Mouse (Mus musculus) MEL (cell line): ENCODE measurements around the gene Syn2.

Source experiments
- CHD2 ChIP-seq: IDR thresholded peaks from 2 replicates; pipeline ENCODE4 v1.6.1; 2011; ENCODE audit warnings: low read length, improper control_type of control experiment
- CTCF ChIP-seq, 3 experiments: IDR thresholded peaks in 2 of 3; conservative IDR thresholded peaks in 1 of 3; 2 replicates each; pipeline ENCODE4 v1.5.1; 2011 to 2012; ENCODE audit warnings: low read length in 3 of 3, low read depth in 2 of 3, mild to moderate bottlenecking in 2 of 3, improper control_type of control experiment in 1 of 3, inconsistent platforms in 1 of 3, mixed read lengths in 1 of 3, moderate library complexity in 1 of 3; ENCODE audit not compliant: control insufficient read depth in 1 of 3, insufficient read depth in 1 of 3, poor library complexity in 1 of 3, severe bottlenecking in 1 of 3
- MEF2A ChIP-seq: IDR thresholded peaks from 2 replicates; pipeline ENCODE4 v1.6.1; 2014; ENCODE audit warnings: low read depth, mild to moderate bottlenecking, inconsistent platforms, low read length, improper control_type of control experiment; ENCODE audit not compliant: poor library complexity, insufficient replicate concordance, severe bottlenecking; ENCODE audit errors: extremely low read depth
- POLR2AphosphoS2 ChIP-seq: IDR thresholded peaks from 2 replicates; pipeline ENCODE4 v1.6.1; 2011; ENCODE audit warnings: low read length, improper control_type of control experiment
- RCOR1 ChIP-seq: IDR thresholded peaks from 2 replicates; pipeline ENCODE4 v1.6.1; 2012; ENCODE audit warnings: low read depth, mild to moderate bottlenecking, inconsistent platforms, low read length, improper control_type of control experiment

DNA sequence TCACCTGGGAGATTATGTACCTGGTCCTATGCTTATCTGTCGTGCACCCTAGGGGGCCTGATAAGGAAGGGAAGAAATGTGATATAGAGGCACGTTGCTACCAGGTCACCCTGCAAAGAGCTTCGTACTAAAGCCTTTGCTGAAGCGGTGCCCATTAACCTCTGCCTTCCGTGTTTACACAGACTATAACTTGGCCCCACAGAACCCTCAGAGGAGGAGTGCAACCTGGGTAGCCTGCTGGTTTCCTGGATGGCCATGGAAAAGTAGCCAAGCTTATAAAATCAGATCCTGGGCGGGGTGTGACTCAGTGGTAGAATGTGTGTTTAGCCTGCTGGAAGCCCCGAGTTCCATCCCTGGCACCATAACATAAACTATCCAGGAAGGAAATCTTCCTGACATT lies 179.2 kb downstream of the Syn2 start:
- TF ChIP-seq CTCF (IDR thresholded peaks at IDR 0.05 in 2 of 3, conservative IDR thresholded peaks at IDR 0.05 in 1 of 3; ENCODE audit: control insufficient read depth in 1 of 3, insufficient read depth in 1 of 3, low read depth in 2 of 3, low read length in 3 of 3, poor library complexity in 1 of 3, severe bottlenecking in 1 of 3) (no peak), CHD2 (no peak), RCOR1 (no peak), POLR2AphosphoS2 (no peak), MEF2A (no peak)
